Mouse (Mus musculus) inflammation-experienced regulatory T-cells, adult 6 months (primary cell): ENCODE results near the gene Slc15a2. TPM values are rescaled to one million over a fixed set of nuclear protein-coding genes. Genes with fewer than 3 reads are reported as not detected.

Experiments
- ATAC-seq: one replicate; pipeline ENCODE4 v1.8.0; 2017
- polyA plus RNA-seq, 3 experiments: library from polyadenylated mRNA; unstranded; fragments of 100-300 nt; shearing (Covaris generic); gene quantifications; one replicate each; pipeline ENCODE4 v1.2.1; 2017

Slc15a2 gene
- 10 to 100 TPM; 22.2 to 79.8 (median 44.2) TPM for polyA plus RNA-seq

DNA sequence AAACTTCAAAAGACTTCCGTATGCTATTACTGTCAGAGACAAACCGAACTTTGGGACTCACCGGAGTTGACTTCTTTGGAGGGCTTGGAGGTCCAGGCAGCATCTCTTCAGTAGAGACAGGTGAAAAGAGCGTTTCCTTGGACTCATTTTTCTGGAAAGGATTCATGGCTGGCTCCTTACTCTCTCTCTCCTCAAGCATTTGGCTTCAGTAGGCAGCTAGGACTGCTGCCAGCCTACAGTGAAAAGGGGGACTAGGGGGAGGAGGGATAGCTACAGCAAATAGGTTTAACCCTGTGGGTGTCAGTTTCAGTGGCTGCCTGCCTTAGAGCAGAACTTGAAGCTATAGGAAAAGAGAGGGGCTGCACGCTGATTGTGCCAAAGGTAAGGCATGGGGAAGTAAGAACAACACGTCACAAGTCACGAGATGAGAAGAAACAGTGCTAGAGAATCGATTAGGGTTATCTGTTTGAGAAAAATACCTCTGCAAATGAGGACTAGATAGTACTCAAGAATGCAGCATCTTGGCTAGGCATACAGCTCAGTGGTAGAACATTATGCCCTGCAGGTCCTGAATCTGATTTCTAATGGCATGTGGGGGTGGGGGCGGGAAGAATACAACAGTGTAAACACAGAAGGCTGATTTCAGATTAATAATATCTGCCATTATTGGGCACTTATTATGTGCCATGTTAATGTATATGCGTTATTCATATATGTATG lies at the start of gene Slc15a2:
Gene Slc15a2 (minus strand): TSS at position 369 of the 720 bp plus-strand sequence.
- ATAC-seq: no peak

DNA sequence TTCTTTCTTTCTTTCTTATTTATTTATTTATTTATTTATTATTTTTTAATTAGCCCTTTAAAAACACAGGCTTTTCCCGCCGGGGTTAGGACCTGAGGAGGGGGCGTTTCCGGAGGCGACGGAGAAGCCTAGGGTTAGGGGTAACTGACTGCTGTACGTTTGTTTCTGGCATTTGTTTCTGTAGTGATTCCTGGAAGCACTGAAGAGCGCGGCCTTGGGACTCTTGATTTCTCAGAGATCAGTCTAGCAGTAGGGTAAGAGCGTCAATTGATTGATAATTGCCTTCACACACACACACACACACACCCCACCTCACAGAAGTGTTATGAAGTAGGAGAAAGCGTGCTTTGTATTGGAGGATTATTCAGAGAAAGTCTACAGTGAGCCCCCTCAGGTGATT lies 44.1 kb upstream of the Slc15a2 start:
- ATAC-seq: peak; percentile 7

DNA sequence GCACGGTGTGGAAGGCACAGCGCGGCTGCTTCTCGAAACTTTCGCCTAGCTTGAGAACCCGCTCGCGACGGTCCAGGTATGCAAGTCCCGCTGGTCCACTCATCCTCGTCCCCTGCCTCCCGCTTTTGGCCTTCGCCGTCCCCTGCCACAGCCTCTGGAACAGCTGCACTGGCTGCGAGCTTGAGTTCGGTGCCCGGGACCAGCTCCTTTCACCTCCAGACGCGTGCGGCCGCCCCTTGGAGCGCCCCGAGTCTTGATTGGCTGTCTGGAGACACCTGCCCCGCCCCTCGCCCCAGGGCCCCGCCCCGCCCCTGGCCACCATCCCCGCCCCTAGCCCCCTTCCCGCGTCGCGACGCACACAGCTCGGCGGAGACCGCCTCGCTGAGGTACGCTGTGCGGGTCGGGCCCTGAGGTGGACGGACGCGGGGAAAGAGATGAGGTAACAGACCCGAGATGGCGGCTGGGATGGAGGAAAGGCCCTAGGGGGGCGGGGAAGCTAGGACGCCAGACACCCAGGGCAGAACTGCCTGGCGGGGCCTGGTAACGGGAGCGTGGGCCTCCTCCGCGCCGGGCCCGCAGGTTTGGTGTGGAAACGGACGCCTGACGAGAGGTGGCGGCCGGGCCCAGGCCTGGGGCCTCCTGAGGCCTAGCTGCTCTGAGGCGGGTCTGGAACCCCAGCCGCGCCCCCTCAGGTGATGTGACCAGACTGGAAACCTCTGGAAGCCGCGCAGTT lies 43.5 kb upstream of the Slc15a2 start, which contains the start of gene Iqcb1:
Gene Iqcb1 (plus strand): TSS at position 332 of the 733 bp plus-strand sequence.
- peak; percentile 90 for ATAC-seq

DNA sequence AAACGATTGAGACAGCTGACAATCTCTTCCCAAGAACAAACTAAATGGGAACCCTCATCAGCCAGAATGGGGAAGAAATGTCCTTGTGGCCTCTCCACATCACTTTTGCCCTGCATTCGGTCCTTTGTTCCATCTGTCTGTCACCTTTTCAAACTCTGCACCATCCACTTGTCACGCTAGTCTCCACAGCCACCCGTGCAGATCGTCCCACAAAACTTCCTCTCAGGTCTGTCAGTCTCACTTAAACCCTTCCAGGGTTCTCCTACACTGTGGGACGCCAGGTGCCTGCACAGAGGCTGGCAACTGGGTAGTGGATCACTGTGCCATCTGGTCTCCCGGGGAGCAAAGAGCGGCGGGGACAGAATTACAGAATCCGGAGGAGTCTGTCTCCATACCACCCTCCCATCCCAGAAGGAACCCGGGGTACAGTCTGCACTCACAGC lies 42.9 kb upstream of the Slc15a2 start:
- peak; percentile 27 for ATAC-seq

DNA sequence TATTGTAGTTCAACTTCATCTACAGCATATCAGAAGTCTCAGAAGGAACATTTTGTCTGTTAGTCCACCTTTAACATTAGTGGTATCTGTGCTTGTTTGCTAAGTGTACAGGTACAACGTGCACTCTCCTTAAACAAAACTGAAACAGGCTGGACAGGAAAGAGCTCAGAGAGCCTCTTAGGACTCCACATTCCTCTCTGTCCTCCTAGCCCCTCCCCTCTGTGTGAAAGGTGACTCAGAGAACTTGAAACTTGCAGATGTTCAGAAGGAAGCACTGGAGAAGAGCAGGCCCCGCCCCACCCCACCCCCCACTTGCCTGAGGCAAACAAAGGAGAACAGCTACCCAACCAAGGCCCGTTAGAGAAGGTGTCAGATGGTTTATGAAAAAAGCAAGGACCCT lies 36.7 kb upstream of the Slc15a2 start:
- no peak for ATAC-seq

DNA sequence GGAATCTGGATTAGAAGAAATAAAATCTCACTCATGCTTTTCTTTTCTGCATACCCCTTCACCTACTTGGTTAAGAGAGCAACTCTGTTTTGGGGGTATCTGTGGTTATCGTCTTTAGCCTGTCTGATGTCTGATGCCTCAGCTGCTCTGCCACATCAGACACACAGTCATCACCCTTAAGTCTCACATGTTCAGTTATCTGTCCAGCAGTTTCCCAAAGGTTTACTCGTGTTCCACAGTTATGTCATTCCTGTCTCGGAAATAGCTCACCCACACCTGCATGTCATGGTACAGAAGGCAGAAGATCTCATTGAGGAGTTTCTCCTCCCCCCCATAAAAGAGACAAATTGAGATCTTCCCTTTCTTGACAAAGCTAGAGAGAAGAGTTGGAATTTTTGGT lies 36.0 kb upstream of the Slc15a2 start:
- no peak for ATAC-seq

DNA sequence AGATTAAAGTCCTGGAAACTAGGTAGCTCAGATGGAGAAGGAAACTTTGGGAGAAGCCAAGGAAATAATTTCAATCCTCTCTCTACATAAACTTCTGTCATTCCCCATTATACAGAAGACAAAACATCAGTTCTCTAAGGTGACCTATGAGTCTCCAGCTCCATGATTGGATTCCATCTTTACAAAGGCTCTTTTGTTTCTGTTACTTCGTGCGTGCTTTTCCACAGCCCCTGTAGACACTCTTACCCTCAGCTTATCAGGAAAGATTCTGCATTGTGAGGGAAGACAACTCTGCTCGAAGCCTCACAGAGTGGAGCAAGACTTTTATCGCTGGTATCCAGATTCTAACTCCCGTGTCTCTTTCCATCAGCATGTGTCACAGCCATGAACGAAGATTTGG lies 35.3 kb upstream of the Slc15a2 start:
- ATAC-seq: no peak

DNA sequence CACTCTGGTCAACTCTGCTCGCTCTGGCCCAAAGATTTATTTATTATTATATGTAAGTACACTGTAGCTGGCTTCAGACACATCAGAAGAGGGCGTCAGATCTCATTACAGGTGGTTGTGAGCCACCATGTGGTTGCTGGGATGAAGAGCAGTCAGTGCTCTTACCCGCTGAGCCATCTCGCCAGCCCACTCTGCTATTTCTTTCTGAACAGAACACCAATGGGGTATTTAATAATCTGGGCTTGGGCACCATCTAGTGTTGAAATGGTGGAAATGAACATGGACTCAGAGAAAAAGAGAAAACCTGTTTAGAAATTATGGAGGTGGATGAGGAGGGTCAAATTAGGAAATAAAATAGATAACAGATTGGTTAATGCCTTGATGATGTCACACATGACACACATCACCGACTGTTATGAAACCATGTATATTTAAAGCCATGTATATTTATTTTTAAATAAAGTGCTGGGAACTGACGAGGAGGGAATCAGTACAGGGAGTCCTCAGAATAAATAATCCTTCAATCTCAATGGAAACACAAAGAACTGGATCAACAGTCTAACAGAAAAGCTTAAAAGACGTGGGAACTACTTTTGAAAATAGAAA lies 32.7 kb upstream of the Slc15a2 start:
- ATAC-seq: peak; percentile 99

DNA sequence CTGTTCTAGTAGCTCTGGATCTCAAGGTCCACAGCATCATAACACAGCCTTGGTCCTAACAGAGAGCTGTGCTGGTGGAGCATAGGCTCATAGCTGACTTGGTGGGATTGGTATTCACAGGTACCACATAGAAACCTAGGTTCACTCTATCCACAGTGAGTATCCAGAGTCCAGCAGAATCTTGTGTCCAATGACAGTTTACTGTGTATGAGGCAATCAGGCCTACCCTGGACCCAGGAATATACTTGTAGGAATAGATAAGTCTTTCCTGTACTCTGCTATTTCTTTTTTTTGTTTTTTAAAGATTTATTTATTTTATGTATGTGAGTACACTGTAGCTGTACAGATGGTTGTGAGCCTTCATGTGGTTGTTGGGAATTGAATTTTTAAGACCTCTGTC lies 32.2 kb upstream of the Slc15a2 start:
- ATAC-seq: no peak

DNA sequence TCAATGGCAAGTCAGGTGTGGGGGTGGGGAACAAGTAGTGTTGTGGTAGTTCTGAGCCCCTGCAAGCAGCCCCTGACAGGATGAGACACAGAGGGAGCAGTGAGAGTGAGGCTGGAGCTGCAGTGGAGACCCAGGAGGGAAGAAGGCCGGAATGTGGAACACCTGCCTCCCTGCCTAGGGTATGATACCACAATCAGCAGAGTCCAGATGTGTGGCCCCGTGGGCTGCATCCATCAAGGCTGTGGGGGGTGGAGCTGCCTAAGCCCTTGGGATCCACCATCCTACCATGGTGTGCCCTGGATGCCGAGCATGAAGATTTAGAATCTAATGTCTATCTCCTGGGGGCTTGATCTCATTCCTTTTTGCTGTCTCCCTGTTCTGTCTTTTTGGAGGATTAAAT lies 28.9 kb upstream of the Slc15a2 start:
- ATAC-seq: no peak

DNA sequence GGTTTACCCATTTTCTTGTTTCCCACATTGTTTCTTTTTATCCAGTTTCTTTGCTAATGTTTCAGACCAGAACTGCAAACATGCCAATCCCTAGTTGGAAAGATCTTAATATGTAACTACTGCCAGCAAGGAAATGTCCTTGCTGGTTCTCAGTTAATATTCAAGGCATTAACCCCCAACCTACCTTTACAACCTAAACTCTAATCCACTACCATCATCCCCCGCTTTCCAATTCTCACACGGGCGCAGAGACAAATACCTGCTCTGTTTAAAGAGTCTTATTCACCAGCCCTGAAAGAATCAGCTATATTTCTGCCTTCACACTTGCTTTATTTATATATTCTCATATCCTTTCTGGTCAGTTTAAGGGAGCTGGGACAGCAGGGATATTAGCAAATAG lies 23.9 kb upstream of the Slc15a2 start:
- no peak for ATAC-seq

DNA sequence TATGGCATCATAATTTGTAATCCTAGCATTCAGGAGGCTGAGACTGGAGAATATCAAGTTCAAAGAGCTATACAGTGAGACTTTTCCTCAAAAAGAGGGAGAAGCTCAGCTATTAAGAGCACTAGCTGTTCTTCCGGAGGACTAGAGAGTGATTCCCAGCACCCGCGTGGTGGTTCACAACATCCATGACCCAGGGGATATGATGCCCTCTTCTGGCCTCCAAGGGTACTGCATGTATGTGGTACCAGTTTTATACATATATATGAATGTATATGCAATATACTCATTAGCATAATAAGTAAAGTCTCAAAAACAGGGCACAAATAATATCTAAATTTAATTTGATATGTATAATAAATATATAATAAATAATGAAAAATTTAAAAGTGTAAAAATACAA lies 17.6 kb upstream of the Slc15a2 start:
- no peak for ATAC-seq

DNA sequence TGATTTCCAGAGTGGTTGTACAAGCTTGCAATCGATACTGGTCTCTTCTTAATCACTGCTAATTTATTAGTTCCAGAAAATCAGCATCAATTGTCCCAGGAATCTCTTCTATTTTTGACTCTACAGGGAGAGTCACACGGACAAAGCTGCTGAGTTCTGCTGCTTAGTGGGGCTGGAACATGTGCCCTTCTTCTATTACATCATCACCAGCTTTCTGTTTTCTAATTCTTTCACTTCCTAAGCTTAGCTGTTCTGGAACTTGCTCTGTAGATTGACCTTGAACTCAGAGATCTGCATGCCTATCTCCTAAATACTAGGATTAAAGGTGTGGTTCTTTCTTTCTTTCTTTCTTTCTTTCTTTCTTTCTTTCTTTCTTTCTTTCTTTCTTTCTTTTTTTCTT lies 13.6 kb upstream of the Slc15a2 start:
- ATAC-seq: no peak

DNA sequence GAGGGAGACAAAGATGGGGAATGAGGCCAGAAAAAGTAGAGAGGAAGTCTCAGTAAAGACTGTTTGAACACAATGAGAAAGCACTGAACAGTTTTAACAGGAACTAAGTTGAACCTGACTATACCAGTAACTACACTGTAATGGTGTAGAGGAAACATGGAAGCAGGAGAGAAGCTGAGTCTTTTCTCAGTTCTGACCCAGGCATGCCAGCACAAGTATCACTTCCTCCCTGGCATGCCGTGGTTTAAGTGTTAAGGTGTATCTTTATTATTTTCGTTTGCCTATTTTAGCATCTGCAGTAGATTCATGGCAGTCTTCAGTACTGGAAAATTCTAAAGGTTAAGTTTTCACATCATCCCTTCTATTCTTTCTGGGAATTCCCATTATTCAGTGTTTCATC lies 10.2 kb upstream of the Slc15a2 start:
- ATAC-seq: no peak

DNA sequence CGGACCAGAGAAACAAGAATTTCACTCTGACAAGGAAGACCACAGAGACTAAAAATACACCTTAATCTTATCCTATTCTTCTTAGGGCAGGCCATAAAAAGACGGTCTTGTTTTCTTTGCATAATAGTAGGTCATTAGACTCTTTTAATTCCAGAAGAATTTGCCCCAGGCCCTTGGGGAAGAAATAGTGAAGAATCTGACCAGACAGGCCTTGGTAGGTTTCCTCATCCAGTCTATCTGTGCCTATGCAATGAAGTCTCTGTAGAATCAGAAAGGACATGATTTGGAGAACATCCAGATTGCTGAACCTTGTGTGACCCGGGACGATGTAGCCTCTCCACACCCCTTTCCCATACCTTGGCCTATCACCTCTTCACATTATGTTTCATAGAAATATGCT lies 5.4 kb upstream of the Slc15a2 start:
- no peak for ATAC-seq

DNA sequence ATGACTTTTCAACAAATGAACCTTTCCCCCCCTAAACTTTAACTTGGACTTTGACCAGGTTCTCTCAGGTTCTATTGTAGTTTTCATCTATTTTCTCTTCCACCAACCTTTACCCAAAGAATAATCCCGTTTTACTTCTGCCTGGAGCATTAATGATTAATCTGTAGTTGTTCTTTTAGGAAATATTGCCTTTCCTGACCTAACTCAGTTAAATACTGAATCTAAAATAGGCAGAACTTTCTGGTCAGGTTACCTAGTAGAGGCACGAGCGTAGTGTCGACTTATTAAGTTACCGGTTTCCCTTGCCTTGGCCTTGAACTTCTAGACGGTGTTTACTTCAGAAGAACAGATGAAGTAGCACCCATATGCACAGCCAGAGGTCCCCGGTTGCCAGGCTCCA lies 1.7 kb upstream of the Slc15a2 start:
- ATAC-seq: no peak

DNA sequence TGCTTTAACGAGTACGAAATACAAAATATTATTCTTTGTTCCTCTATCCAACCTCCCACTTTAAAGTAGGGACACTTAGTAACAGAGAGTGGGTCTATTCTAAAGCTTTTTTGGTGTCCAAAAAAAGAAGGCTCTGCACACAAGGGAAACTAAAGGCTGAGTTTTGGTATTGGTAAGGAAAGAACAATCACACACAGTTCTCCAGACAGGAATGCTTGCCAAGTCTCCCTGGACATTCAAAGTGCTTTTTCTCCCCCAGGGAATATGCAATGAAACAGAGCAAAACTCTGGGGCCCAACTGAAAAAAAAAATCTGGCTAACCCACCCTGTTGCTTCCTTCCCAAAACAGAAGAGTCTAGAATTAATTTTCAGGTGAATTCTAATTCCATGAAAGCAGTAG lies 616 bp downstream of the Slc15a2 start:
- ATAC-seq: no peak

DNA sequence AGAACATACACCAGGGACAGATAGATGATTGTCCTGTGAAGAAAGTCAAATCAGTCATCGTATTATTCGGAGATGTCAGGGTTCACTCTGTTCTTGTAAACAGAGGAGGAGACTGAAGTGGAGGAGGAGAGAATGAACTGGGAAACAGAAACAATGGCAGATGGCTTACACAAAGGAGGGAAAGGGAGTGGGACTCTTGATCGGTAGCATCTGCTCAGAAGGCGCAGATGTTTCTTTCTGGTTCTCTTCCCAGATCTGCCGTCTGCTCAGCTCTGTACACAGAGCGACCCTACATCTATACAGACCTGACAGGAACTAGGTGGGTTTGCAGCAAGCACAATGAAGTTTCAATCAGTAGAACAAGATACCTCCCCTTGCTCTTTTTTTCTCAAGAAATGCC lies 9.1 kb downstream of the Slc15a2 start:
- no peak for ATAC-seq

DNA sequence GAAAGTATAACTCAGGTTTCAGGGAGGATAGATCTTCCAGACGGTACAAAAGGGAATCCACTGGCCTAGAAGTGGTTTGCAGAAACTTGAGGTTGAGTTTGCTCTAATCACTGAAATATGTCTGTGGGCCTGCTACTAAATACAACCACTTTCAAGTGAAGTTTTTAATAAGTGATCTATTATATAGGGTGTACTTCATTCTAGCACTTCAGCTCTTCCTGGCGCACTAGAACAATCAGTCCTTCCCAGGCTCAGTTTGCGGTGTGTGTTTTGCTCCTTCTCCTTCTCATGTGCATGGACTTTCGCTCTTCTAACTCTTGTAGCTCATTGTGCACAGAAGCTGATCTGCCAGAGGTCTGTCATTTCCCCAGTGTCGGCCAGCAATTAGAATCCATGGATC lies 11.8 kb downstream of the Slc15a2 start:
- ATAC-seq: no peak

DNA sequence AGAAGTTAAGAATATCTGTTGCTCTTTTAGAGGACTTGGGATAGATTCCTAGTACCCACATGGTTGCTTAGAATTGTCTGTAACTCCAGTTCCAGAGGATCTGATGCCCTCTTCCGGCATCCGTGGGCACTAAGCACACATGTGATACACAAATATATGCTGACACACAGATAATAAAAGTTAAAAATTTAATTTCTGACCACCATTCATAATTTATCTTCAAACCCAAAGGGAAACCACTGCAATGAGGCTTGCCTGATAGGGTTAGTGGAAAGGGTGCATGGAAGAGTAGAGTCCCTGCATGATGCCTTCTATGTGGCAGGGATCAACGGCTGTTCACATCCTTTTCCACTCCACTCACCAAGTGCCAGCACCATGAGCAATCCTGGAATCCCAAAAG lies 13.1 kb downstream of the Slc15a2 start:
- ATAC-seq: no peak

DNA sequence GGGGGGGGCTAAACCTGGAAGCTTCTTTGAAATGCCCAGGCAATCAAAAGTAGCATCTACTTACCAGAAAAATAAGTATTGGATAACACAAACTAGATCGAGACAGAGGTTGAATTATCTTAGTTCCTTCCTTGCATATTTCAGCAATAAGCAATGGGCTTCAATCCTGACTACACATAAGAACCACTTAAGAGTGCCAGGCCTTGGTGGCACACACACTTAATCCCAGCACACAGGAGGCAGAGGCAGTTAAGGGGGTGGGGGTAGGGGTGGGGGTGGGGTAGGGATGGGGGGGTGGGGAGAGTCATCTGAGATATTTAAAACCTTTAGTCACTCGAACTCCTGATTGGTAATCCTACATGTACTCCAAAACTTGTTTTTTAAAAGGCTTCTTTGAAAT lies 13.5 kb downstream of the Slc15a2 start:
- no peak for ATAC-seq

DNA sequence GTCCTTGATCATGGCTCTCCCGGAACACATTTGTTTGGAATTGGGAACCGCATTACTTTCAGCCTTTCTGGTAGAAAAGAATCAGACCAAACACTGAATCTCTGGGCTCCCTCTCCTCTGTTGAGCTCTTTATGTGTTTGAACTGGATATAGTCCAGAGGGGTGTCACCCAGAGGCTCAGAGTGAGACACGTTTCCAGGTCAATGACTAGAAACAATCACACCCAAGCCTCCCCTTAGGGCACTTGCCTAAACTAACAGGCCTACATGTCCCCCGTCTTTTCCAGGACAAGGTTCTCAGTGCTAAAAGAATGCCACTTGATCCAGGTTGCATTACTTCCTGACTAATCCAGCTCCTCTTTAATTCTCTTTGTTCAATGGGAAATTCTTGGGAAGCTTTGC lies 13.9 kb downstream of the Slc15a2 start:
- no peak for ATAC-seq

DNA sequence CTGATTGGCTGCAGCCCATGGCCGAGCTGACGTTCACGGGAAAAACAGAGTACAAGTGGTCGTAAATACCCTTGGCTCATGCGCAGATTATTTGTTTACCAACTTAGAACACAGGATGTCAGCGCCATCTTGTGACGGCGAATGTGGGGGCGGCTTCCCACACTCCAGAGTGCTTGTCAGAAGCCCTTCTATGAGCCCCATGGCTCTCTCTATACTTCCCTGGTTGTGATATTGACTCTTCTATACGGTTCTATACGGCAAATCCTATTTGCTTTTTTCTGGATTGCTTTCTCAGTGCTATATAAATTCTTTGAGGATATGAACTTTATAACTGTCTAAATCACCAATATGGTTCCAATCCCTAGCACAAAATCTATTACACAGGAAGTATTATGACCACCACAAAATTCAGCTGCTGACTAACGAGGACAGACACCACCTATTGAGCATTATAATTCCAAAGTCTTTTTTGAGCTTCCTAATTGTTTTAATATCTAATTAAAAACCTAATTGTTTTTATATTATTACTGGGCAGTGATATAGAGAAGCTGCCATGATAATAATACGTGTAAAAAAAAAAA lies 14.5 kb downstream of the Slc15a2 start:
- peak; percentile 94 for ATAC-seq

DNA sequence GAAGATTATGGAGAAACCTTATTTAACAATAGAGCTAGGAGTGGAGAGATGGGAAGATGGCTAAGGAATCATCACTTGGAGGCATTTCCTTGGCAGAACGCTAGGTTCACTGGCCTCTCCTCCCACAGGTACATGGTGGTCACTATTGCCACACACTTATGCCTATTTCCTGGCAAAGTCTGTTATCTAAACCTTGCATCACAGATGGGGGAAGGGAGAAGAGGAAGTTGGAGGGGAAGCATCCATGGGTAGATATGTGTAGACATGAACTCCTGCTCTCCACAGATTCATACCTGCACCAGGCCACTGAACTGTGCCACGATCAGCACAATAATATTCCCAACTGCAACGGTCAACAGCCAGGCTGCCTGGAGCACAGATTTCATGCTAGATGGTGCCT lies 32.8 kb downstream of the Slc15a2 start:
- ATAC-seq: no peak
